Mouse (Mus musculus) liver, embryonic 15.5 days (tissue): Measurements from ENCODE around the gene Hck. TPM values are rescaled to one million over a fixed set of nuclear protein-coding genes. Genes with fewer than 3 reads are reported as not detected.

Experiments
- ATAC-seq: fragments of 200-750 bp; cut with Nextera tagmentation; 2 replicates; pipeline ENCODE4 v1.8.0; 2017; ENCODE audit warnings: moderate number of reproducible peaks, mild to moderate bottlenecking, moderate library complexity; ENCODE audit not compliant: insufficient read depth
- H3K27ac ChIP-seq: fragments of 300-500 bp; sonication (generic); replicated peaks from 2 replicates; pipeline ENCODE4 v1.5.1; 2015; ENCODE audit warnings: mild to moderate bottlenecking, inconsistent platforms
- H3K27me3 ChIP-seq: fragments of 300-500 bp; sonication (generic); 2 replicates; pipeline ENCODE4 v1.6.1; 2015; ENCODE audit warnings: mild to moderate bottlenecking, inconsistent platforms
- H3K36me3 ChIP-seq: fragments of 300-500 bp; sonication (generic); replicated peaks from 2 replicates; pipeline ENCODE4 v1.6.1; 2015; ENCODE audit warnings: moderate library complexity, mild to moderate bottlenecking, inconsistent platforms
- H3K4me1 ChIP-seq: fragments of 300-500 bp; sonication (generic); replicated peaks from 2 replicates; pipeline ENCODE4 v1.6.1; 2015; ENCODE audit warnings: inconsistent platforms
- H3K4me2 ChIP-seq: fragments of 300-500 bp; sonication (generic); 2 replicates; pipeline ENCODE4 v1.6.1; 2015; ENCODE audit warnings: moderate library complexity, mild to moderate bottlenecking, inconsistent platforms
- H3K4me3 ChIP-seq: fragments of 300-500 bp; sonication (generic); replicated peaks from 2 replicates; pipeline ENCODE4 v1.5.1; 2015; ENCODE audit warnings: mild to moderate bottlenecking, inconsistent platforms
- H3K9ac ChIP-seq: fragments of 300-500 bp; sonication (generic); 2 replicates; pipeline ENCODE4 v1.6.1; 2015; ENCODE audit warnings: moderate library complexity, mild to moderate bottlenecking, inconsistent platforms
- H3K9me3 ChIP-seq: fragments of 300-500 bp; sonication (generic); replicated peaks from 2 replicates; pipeline ENCODE4 v1.6.1; 2016; ENCODE audit warnings: inconsistent platforms
- WGBS: fragments of 180-500 bp; shearing (Covaris S2); methylation state at CpG from one replicate; pipeline ENCODE4 v1.1.7; 2015; ENCODE audit warnings: mixed read lengths; ENCODE audit not compliant: insufficient replicate concordance; 5-methylcytosine and 5-hydroxymethylcytosine counted together
- polyA plus RNA-seq: library from polyadenylated mRNA; unstranded; fragments of >200 nt; fragmentation: Nextera tagmentation; extraction: Ambion mirVana; gene quantifications from 2 replicates; pipeline ENCODE4 v1.2.1, GENCODE M21; 2015

Gene Hck
- polyA plus RNA-seq, 1 experiment from 2014 or later = 11.4 TPM

DNA sequence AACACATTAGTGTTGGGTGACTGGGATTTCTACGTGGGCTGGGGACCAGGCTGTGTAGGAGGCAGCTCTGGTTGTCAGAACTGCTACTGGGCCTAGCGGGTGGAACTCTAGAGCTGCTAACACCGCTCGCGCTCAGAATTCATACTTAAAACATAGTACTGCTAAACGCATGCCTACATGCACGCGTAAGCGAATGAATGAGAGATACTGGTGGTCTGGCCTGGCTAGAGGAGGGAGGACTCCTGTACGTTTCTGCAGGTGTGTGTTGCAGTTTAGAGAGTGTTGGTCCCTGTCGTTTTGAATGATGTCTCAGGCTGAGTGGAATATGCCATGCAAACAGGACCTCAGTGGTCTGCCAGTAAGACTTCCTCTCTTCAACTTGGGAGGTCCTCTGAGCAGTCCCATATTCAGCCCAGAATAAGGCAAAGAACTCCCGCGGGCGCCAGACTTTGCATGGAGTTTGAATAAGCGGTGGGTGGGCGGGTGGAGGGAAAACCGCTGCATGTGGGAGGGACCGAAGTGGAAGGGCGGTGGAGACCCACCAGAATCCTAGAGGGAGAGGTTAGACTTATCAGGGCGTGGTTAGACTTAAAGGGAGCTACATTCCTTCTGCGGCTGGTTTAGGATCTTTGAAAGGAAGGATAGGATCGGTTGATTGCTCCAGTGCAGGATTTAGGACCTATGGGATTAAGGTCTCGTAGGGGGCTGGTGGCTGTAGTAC, 1.1 kb upstream of the Hck start:
- no peak for ATAC-seq
- H3K4me2 ChIP-seq = peak overlapping the region; percentile 62
- no peaks in the 10 kb centered on the region for H3K9me3 ChIP-seq
- no peak overlapping the region for H3K27ac ChIP-seq
- H3K27me3 ChIP-seq = peaks cover 60% of the 10 kb centered on the region
- H3K36me3 ChIP-seq = no peaks in the 10 kb centered on the region
- H3K4me3 ChIP-seq = 0 out of 2 replicates have a peak overlapping the region, but pooled peaks have one; percentile 55
- H3K4me1 ChIP-seq = peaks cover 9% of the 10 kb centered on the region
- no peak overlapping the region for H3K9ac ChIP-seq
- 37% methylated on average over 23 of the region's 23 CpGs for WGBS

GRCm38 (mm10) chr2:153107802-153108201, 466 bp upstream of the Hck start:
- Histone ChIP-seq H3K9me3 (no peaks in the 10 kb centered on the region), H3K4me2 (peak overlapping the region; percentile 62), H3K36me3 (no peaks in the 10 kb centered on the region), H3K9ac (no peak overlapping the region), H3K27ac (no peak overlapping the region), H3K27me3 (peaks cover 60% of the 10 kb centered on the region), H3K4me3 (peak overlapping the region; percentile 55; the same call in 1 of the 2 replicates), H3K4me1 (peaks cover 9% of the 10 kb centered on the region)
- WGBS = 6% methylated on average over 15 of the region's 15 CpGs
- no peak for ATAC-seq

- Histone ChIP-seq H3K4me2 (peak overlapping the region; percentile 62), H3K4me1 (peaks cover 9% of the 10 kb centered on the region), H3K27ac (no peak overlapping the region), H3K9me3 (no peaks in the 10 kb centered on the region), H3K4me3 (peak overlapping the region; percentile 55), H3K9ac (no peak overlapping the region), H3K27me3 (peaks cover 60% of the 10 kb centered on the region), H3K36me3 (no peaks in the 10 kb centered on the region)
- 52% methylated on average over 7 of the region's 7 CpGs for WGBS
- no peak for ATAC-seq
These were observed 1.3 kb downstream of the Hck start for GRCm38 (mm10) chr2:153109596-153109995.

- Histone ChIP-seq H3K4me3 (no peak overlapping the region), H3K9me3 (no peaks in the 10 kb centered on the region), H3K27ac (no peak overlapping the region), H3K9ac (no peak overlapping the region), H3K27me3 (peaks cover 51% of the 10 kb centered on the region), H3K36me3 (no peaks in the 10 kb centered on the region), H3K4me1 (peaks cover 22% of the 10 kb centered on the region), H3K4me2 (no peak overlapping the region)
- ATAC-seq = no peak
- WGBS = 52% methylated on average over 7 of the region's 7 CpGs
These were observed 3.0 kb downstream of the Hck start for GRCm38 (mm10) chr2:153111298-153111697.

GRCm38 (mm10) chr2:153115679-153116081, 7.4 kb downstream of the Hck start:
- ATAC-seq = no peak
- no peaks in the 10 kb centered on the region for H3K9me3 ChIP-seq
- no peak overlapping the region for H3K4me3 ChIP-seq
- H3K9ac ChIP-seq = no peak overlapping the region
- WGBS = 9% methylated on average over 4 of the region's 4 CpGs
- H3K27me3 ChIP-seq = peaks cover 7% of the 10 kb centered on the region
- H3K27ac ChIP-seq = no peak overlapping the region
- no peaks in the 10 kb centered on the region for H3K36me3 ChIP-seq
- peaks cover 16% of the 10 kb centered on the region for H3K4me1 ChIP-seq
- no peak overlapping the region for H3K4me2 ChIP-seq

DNA sequence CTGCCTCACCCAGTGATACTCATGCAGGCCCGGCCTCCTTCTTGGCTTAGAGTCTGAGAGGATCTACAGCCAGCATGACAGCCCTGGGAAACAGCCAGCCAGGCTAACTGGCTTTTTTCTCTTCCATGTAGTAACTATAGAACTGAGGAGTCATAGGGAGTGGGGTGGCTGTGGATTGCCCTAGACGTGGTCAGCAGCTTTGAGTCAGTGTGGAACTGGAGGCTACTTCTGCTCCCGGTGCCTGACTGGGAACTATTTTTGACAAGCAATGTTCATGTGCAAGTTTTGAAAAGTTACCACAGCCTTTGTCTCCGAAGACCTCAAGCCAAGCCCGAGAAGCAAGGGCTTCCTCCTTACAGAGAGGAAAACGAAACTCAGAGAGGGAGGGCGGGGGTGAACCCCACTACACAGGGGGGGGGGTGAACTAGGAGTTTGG, 8.8 kb downstream of the Hck start:
- no peak for ATAC-seq
- Histone ChIP-seq H3K4me3 (no peak overlapping the region), H3K9ac (no peak overlapping the region), H3K4me1 (peaks cover 16% of the 10 kb centered on the region), H3K27me3 (no peaks in the 10 kb centered on the region), H3K9me3 (no peaks in the 10 kb centered on the region), H3K36me3 (no peaks in the 10 kb centered on the region), H3K4me2 (no peak overlapping the region), H3K27ac (peak overlapping the region; percentile 57; the same call in 1 of the 2 replicates)
- WGBS = 27% methylated on average over 7 of the region's 7 CpGs

DNA sequence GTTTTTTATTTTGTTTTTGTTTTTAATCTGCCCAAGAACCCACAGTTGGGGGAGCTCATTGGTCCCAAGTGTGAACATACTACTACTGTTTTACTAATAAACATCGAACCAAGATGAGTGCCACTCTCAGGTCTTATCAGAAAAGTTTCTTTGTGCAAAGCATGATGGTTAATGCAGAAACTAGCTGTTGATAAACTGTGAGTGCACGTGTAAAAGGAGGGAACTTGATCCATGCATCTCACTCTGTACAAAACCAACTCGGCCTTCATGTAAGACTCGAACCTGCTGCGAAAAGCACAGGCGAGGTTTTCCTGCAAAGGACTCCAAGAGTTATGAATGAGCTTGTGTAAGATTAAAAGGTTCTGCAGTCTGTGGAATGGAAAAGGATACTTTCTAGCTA, 11.2 kb downstream of the Hck start:
- no peak overlapping the region for H3K27ac ChIP-seq
- no peaks in the 10 kb centered on the region for H3K36me3 ChIP-seq
- H3K4me1 ChIP-seq = peaks cover 16% of the 10 kb centered on the region
- H3K9ac ChIP-seq = no peak overlapping the region
- no peaks in the 10 kb centered on the region for H3K27me3 ChIP-seq
- ATAC-seq = no peak
- 64% methylated on average over 6 of the region's 6 CpGs for WGBS
- H3K9me3 ChIP-seq = no peaks in the 10 kb centered on the region
- H3K4me3 ChIP-seq = no peak overlapping the region
- no peak overlapping the region for H3K4me2 ChIP-seq

GRCm38 (mm10) chr2:153120126-153120525, 11.9 kb downstream of the Hck start:
- H3K9ac ChIP-seq = no peak overlapping the region
- H3K36me3 ChIP-seq = no peaks in the 10 kb centered on the region
- H3K4me2 ChIP-seq = no peak overlapping the region
- 35% methylated on average over 8 of the region's 8 CpGs for WGBS
- H3K9me3 ChIP-seq = no peaks in the 10 kb centered on the region
- ATAC-seq = no peak
- H3K27me3 ChIP-seq = no peaks in the 10 kb centered on the region
- no peak overlapping the region for H3K27ac ChIP-seq
- no peak overlapping the region for H3K4me3 ChIP-seq
- H3K4me1 ChIP-seq = peaks cover 11% of the 10 kb centered on the region

DNA sequence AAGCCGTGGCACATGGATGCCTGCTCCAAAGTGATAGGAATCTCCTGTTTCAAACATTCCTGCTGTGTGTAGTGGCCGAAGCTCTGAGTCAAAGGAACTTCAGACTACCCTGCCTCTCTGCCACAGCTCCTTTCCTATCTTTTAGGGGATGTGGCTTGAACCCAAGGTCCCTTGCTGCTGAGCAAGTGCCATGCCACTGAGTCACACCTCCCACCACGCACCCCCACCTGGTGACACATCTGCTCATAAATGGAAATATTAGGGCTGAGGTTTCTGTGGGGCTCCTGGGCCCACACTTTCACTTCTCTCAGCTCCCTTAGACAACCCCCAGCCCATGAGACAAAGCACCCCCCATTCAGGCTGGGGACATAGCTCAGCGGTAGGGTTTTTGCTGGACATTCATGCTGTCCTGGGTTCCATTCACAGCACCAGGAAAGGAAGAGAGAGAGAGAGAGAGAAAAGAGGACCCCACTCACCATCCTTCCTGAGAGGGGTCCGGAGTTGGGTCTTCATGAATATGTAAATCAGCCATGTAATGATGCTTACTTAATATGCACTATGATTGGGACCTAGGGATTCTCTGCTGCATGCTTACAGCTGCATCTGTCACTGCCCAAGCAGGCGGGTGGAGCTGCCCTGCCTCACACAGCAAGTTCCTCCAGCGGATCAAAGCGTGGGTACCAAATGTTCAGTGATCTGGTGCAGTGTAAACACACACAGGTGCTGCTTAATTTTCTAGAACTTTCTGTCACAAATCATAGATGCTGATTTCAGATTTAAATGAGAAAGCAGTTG, 13.8 kb downstream of the Hck start:
- Histone ChIP-seq H3K4me1 (0 out of 2 replicates have a peak, but pooled peaks cover under 1% of the 10 kb centered on the region), H3K27ac (no peak overlapping the region), H3K27me3 (no peaks in the 10 kb centered on the region; the same call in 1 of the 2 replicates), H3K4me2 (no peak overlapping the region), H3K9me3 (no peaks in the 10 kb centered on the region), H3K36me3 (no peaks in the 10 kb centered on the region), H3K4me3 (no peak overlapping the region), H3K9ac (no peak overlapping the region)
- ATAC-seq = no peak
- WGBS = 54% methylated on average over 8 of the region's 8 CpGs

- 64% methylated on average over 7 of the region's 7 CpGs for WGBS
- Histone ChIP-seq H3K36me3 (no peaks in the 10 kb centered on the region), H3K9me3 (no peaks in the 10 kb centered on the region), H3K27ac (no peak overlapping the region), H3K4me2 (no peak overlapping the region), H3K27me3 (no peaks in the 10 kb centered on the region; the same call in 1 of the 2 replicates), H3K4me3 (no peak overlapping the region), H3K4me1 (no peaks in the 10 kb centered on the region), H3K9ac (no peak overlapping the region)
- ATAC-seq = no peak
These were observed 14.4 kb downstream of the Hck start for GRCm38 (mm10) chr2:153122701-153123100.

- no peak overlapping the region for H3K4me3 ChIP-seq
- H3K9ac ChIP-seq = no peak overlapping the region
- no peak for ATAC-seq
- no peaks in the 10 kb centered on the region for H3K4me1 ChIP-seq
- H3K27ac ChIP-seq = no peak overlapping the region
- 40% methylated on average over 5 of the region's 5 CpGs for WGBS
- H3K36me3 ChIP-seq = no peaks in the 10 kb centered on the region
- no peak overlapping the region for H3K4me2 ChIP-seq
- H3K27me3 ChIP-seq = no peaks in the 10 kb centered on the region; the same call in 1 of the 2 replicates
- H3K9me3 ChIP-seq = no peaks in the 10 kb centered on the region
These were observed 17.6 kb downstream of the Hck start for GRCm38 (mm10) chr2:153125875-153126274.
